Mouse (Mus musculus): ENCODE measurements around the gene Pde4dip. TPM values are rescaled to one million over a fixed set of nuclear protein-coding genes. Genes with fewer than 3 reads are reported as not detected.

Pde4dip gene
- polyA plus RNA-seq, 1 experiment from 2014 or later: 115 TPM

GRCm38 (mm10) chr3:97742841-97743240 lies 145.7 kb downstream of the Pde4dip start:
- peaks cover 80% of the 10 kb centered on the region for H3K36me3 ChIP-seq (ENCODE audit: control insufficient read depth, insufficient read depth)
- no peaks in the 10 kb centered on the region for H3K4me1 ChIP-seq (ENCODE audit: control insufficient read depth, insufficient read depth, low read length)
- no peak overlapping the region for H3K9ac ChIP-seq (ENCODE audit: low read length)
- H3K9me3 ChIP-seq (replicated peaks; ENCODE audit: control insufficient read depth, low read length): no peaks in the 10 kb centered on the region
- 91% methylated on average over 8 of the region's 8 CpGs for WGBS
- no peak overlapping the region for H3K4me2 ChIP-seq (ENCODE audit: low read depth, low read length)
- H3K27ac ChIP-seq (ENCODE audit: low read length): no peak overlapping the region
- ATAC-seq (replicated peaks; ENCODE audit: extremely low read depth, insufficient read depth, low FRiP score): no peak
- H3K27me3 ChIP-seq (ENCODE audit: control insufficient read depth, insufficient read depth, low read length): no peaks in the 10 kb centered on the region
- no peak overlapping the region for H3K4me3 ChIP-seq (ENCODE audit: low read length)

GRCm38 (mm10) chr3:97735575-97735974 lies 152.9 kb downstream of the Pde4dip start:
- Histone ChIP-seq H3K36me3 (ENCODE audit: control insufficient read depth, insufficient read depth) (peaks cover 31% of the 10 kb centered on the region), H3K9ac (ENCODE audit: low read length) (no peak overlapping the region), H3K4me1 (ENCODE audit: control insufficient read depth, insufficient read depth, low read length) (no peaks in the 10 kb centered on the region), H3K27me3 (ENCODE audit: control insufficient read depth, insufficient read depth, low read length) (no peaks in the 10 kb centered on the region), H3K9me3 (replicated peaks; ENCODE audit: control insufficient read depth, low read length) (no peaks in the 10 kb centered on the region), H3K27ac (ENCODE audit: low read length) (no peak overlapping the region), H3K4me2 (ENCODE audit: low read depth, low read length) (no peak overlapping the region), H3K4me3 (ENCODE audit: low read length) (no peak overlapping the region)
- ATAC-seq (replicated peaks; ENCODE audit: extremely low read depth, insufficient read depth, low FRiP score): no peak
- 82% methylated on average over 5 of the region's 5 CpGs for WGBS

GRCm38 (mm10) chr3:97734259-97734658 lies 154.2 kb downstream of the Pde4dip start:
- Histone ChIP-seq H3K9me3 (replicated peaks; ENCODE audit: control insufficient read depth, low read length) (no peaks in the 10 kb centered on the region), H3K27ac (ENCODE audit: low read length) (no peak overlapping the region), H3K4me1 (ENCODE audit: control insufficient read depth, insufficient read depth, low read length) (no peaks in the 10 kb centered on the region), H3K36me3 (ENCODE audit: control insufficient read depth, insufficient read depth) (peaks cover 24% of the 10 kb centered on the region), H3K4me3 (ENCODE audit: low read length) (no peak overlapping the region), H3K27me3 (ENCODE audit: control insufficient read depth, insufficient read depth, low read length) (no peaks in the 10 kb centered on the region), H3K9ac (ENCODE audit: low read length) (no peak overlapping the region), H3K4me2 (ENCODE audit: low read depth, low read length) (no peak overlapping the region)
- whole genome bisulfite sequencing: 65% methylated on average over 4 of the region's 4 CpGs
- no peak for ATAC-seq (replicated peaks; ENCODE audit: extremely low read depth, insufficient read depth, low FRiP score)

- Histone ChIP-seq H3K4me3 (ENCODE audit: low read length) (no peak overlapping the region), H3K36me3 (ENCODE audit: control insufficient read depth, insufficient read depth) (peaks cover 21% of the 10 kb centered on the region), H3K4me1 (ENCODE audit: control insufficient read depth, insufficient read depth, low read length) (no peaks in the 10 kb centered on the region), H3K4me2 (ENCODE audit: low read depth, low read length) (no peak overlapping the region), H3K27me3 (ENCODE audit: control insufficient read depth, insufficient read depth, low read length) (no peaks in the 10 kb centered on the region), H3K27ac (ENCODE audit: low read length) (no peak overlapping the region), H3K9me3 (replicated peaks; ENCODE audit: control insufficient read depth, low read length) (no peaks in the 10 kb centered on the region), H3K9ac (ENCODE audit: low read length) (no peak overlapping the region)
- 81% methylated on average over 6 of the region's 6 CpGs for WGBS
- no peak for ATAC-seq (replicated peaks; ENCODE audit: extremely low read depth, insufficient read depth, low FRiP score)
Observed at GRCm38 (mm10) chr3:97732622-97733021, 155.9 kb downstream of the Pde4dip start.

- H3K9ac ChIP-seq (ENCODE audit: low read length): no peak overlapping the region
- H3K36me3 ChIP-seq (ENCODE audit: control insufficient read depth, insufficient read depth): peaks cover 16% of the 10 kb centered on the region
- no peaks in the 10 kb centered on the region for H3K27me3 ChIP-seq (ENCODE audit: control insufficient read depth, insufficient read depth, low read length)
- ATAC-seq (replicated peaks; ENCODE audit: extremely low read depth, insufficient read depth, low FRiP score): no peak
- no peaks in the 10 kb centered on the region for H3K9me3 ChIP-seq (replicated peaks; ENCODE audit: control insufficient read depth, low read length)
- H3K4me1 ChIP-seq (ENCODE audit: control insufficient read depth, insufficient read depth, low read length): no peaks in the 10 kb centered on the region
- no peak overlapping the region for H3K4me3 ChIP-seq (ENCODE audit: low read length)
- WGBS: 80% methylated on average over 7 of the region's 7 CpGs
- H3K27ac ChIP-seq (ENCODE audit: low read length): no peak overlapping the region
- no peak overlapping the region for H3K4me2 ChIP-seq (ENCODE audit: low read depth, low read length)
Observed at GRCm38 (mm10) chr3:97730624-97731023, 157.9 kb downstream of the Pde4dip start.

GRCm38 (mm10) chr3:97730131-97730530 lies 158.4 kb downstream of the Pde4dip start:
- no peak overlapping the region for H3K4me2 ChIP-seq (ENCODE audit: low read depth, low read length)
- no peaks in the 10 kb centered on the region for H3K9me3 ChIP-seq (replicated peaks; ENCODE audit: control insufficient read depth, low read length)
- no peaks in the 10 kb centered on the region for H3K27me3 ChIP-seq (ENCODE audit: control insufficient read depth, insufficient read depth, low read length)
- WGBS: 70% methylated on average over 3 of the region's 3 CpGs
- no peak overlapping the region for H3K4me3 ChIP-seq (ENCODE audit: low read length)
- no peaks in the 10 kb centered on the region for H3K4me1 ChIP-seq (ENCODE audit: control insufficient read depth, insufficient read depth, low read length)
- peaks cover 16% of the 10 kb centered on the region for H3K36me3 ChIP-seq (ENCODE audit: control insufficient read depth, insufficient read depth)
- no peak for ATAC-seq (replicated peaks; ENCODE audit: extremely low read depth, insufficient read depth, low FRiP score)
- H3K27ac ChIP-seq (ENCODE audit: low read length): no peak overlapping the region
- H3K9ac ChIP-seq (ENCODE audit: low read length): no peak overlapping the region

- Histone ChIP-seq H3K27ac (ENCODE audit: low read length) (no peak overlapping the region), H3K4me1 (ENCODE audit: control insufficient read depth, insufficient read depth, low read length) (no peaks in the 10 kb centered on the region), H3K9me3 (replicated peaks; ENCODE audit: control insufficient read depth, low read length) (peaks cover 7% of the 10 kb centered on the region), H3K36me3 (ENCODE audit: control insufficient read depth, insufficient read depth) (peaks cover 20% of the 10 kb centered on the region), H3K27me3 (ENCODE audit: control insufficient read depth, insufficient read depth, low read length) (no peaks in the 10 kb centered on the region), H3K9ac (ENCODE audit: low read length) (no peak overlapping the region), H3K4me2 (ENCODE audit: low read depth, low read length) (no peak overlapping the region), H3K4me3 (ENCODE audit: low read length) (no peak overlapping the region)
- ATAC-seq (replicated peaks; ENCODE audit: extremely low read depth, insufficient read depth, low FRiP score): no peak
- 81% methylated on average over 2 of the region's 2 CpGs for WGBS
Observed at GRCm38 (mm10) chr3:97727801-97728200, 160.7 kb downstream of the Pde4dip start.

- WGBS: 80% methylated on average over 9 of the region's 9 CpGs
- Histone ChIP-seq H3K4me2 (ENCODE audit: low read depth, low read length) (no peak overlapping the region), H3K4me3 (ENCODE audit: low read length) (no peak overlapping the region), H3K4me1 (ENCODE audit: control insufficient read depth, insufficient read depth, low read length) (no peaks in the 10 kb centered on the region), H3K9me3 (replicated peaks; ENCODE audit: control insufficient read depth, low read length) (peaks cover 6% of the 10 kb centered on the region), H3K27ac (ENCODE audit: low read length) (no peak overlapping the region), H3K36me3 (ENCODE audit: control insufficient read depth, insufficient read depth) (peaks cover 58% of the 10 kb centered on the region), H3K9ac (ENCODE audit: low read length) (no peak overlapping the region), H3K27me3 (ENCODE audit: control insufficient read depth, insufficient read depth, low read length) (no peaks in the 10 kb centered on the region)
- ATAC-seq (replicated peaks; ENCODE audit: extremely low read depth, insufficient read depth, low FRiP score): no peak
Observed at GRCm38 (mm10) chr3:97719116-97719515, 169.4 kb downstream of the Pde4dip start.

GRCm38 (mm10) chr3:97715922-97716321 lies 172.6 kb downstream of the Pde4dip start:
- WGBS: 86% methylated on average over 1 of the region's 1 CpGs
- Histone ChIP-seq H3K9me3 (replicated peaks; ENCODE audit: control insufficient read depth, low read length) (no peaks in the 10 kb centered on the region), H3K4me3 (ENCODE audit: low read length) (no peak overlapping the region), H3K4me1 (ENCODE audit: control insufficient read depth, insufficient read depth, low read length) (no peaks in the 10 kb centered on the region), H3K36me3 (ENCODE audit: control insufficient read depth, insufficient read depth) (peaks cover 43% of the 10 kb centered on the region), H3K27me3 (ENCODE audit: control insufficient read depth, insufficient read depth, low read length) (no peaks in the 10 kb centered on the region), H3K9ac (ENCODE audit: low read length) (no peak overlapping the region), H3K4me2 (ENCODE audit: low read depth, low read length) (no peak overlapping the region), H3K27ac (ENCODE audit: low read length) (no peak overlapping the region)
- ATAC-seq (replicated peaks; ENCODE audit: extremely low read depth, insufficient read depth, low FRiP score): no peak

- 45% methylated on average over 5 of the region's 5 CpGs for WGBS
- ATAC-seq (replicated peaks; ENCODE audit: extremely low read depth, insufficient read depth, low FRiP score): no peak
- H3K36me3 ChIP-seq (ENCODE audit: control insufficient read depth, insufficient read depth): peaks cover 37% of the 10 kb centered on the region
Observed at GRCm38 (mm10) chr3:97710881-97711280, 177.6 kb downstream of the Pde4dip start.

More at GRCm38 (mm10) chr3:97710881-97711280, 177.6 kb downstream of the Pde4dip start:
- no peaks in the 10 kb centered on the region for H3K4me1 ChIP-seq (ENCODE audit: control insufficient read depth, insufficient read depth, low read length)
- no peaks in the 10 kb centered on the region for H3K9me3 ChIP-seq (replicated peaks; ENCODE audit: control insufficient read depth, low read length)
- no peak overlapping the region for H3K9ac ChIP-seq (ENCODE audit: low read length)
- H3K27ac ChIP-seq (ENCODE audit: low read length): no peak overlapping the region
- H3K4me2 ChIP-seq (ENCODE audit: low read depth, low read length): no peak overlapping the region
- no peaks in the 10 kb centered on the region for H3K27me3 ChIP-seq (ENCODE audit: control insufficient read depth, insufficient read depth, low read length)
- no peak overlapping the region for H3K4me3 ChIP-seq (ENCODE audit: low read length)

Data from heart, embryonic 16.5 days (tissue).